Mouse (Mus musculus) CH12.LX (cell line): ENCODE measurements at regions not wholly inside any gene's neighbourhood (a gene's known extent, or its start where the extent isn't known, plus 50 kb on each side); places are given as distances from the start of the nearest gene placed in this dataset.
A peak's percentile ranks its signal among the peaks of the same experiment; 100 is the strongest.

Experiments
- DNase-seq: peaks from one replicate; pipeline ENCODE4 v3.0.0-alpha.2; 2013; ENCODE audit errors: extremely low read depth
- H3K27ac ChIP-seq: 2 replicates; pipeline ENCODE4 v1.5.1; 2012; ENCODE audit warnings: low read depth, mild to moderate bottlenecking, control low read depth, moderate library complexity; ENCODE audit not compliant: insufficient read depth
- H3K27me3 ChIP-seq: replicated peaks from 2 replicates; pipeline ENCODE3; 2012; ENCODE audit warnings: inconsistent platforms
- H3K36me3 ChIP-seq, 2 experiments: replicated peaks in 1 of 2; 2 replicates each; pipeline versions ENCODE3 to v1.6.1; 2012; ENCODE audit warnings: inconsistent platforms in 1 of 2, low read length in 1 of 2, mild to moderate bottlenecking in 1 of 2, mixed read lengths in 1 of 2, moderate library complexity in 1 of 2; ENCODE audit not compliant: control insufficient read depth in 1 of 2, insufficient read depth in 1 of 2
- H3K4me1 ChIP-seq, 2 experiments: 2 replicates each; pipeline ENCODE4 v1.6.1; 2012; ENCODE audit warnings: inconsistent platforms in 1 of 2, moderate library complexity in 1 of 2; ENCODE audit not compliant: insufficient read depth in 2 of 2, control insufficient read depth in 1 of 2
- H3K4me2 ChIP-seq: 2 replicates; pipeline ENCODE4 v1.6.1; 2012; ENCODE audit warnings: low read depth, mild to moderate bottlenecking, control low read depth; ENCODE audit not compliant: poor library complexity, insufficient read depth, severe bottlenecking
- H3K4me3 ChIP-seq, 3 experiments: fragments of 150-350 bp in 1 of 3; sonication (generic) in 1 of 3; replicated peaks in 1 of 3; 2 replicates each; pipeline versions ENCODE3 to v1.5.1; 2011 to 2012; ENCODE audit warnings: low read depth in 2 of 3, low read length in 2 of 3, mild to moderate bottlenecking in 2 of 3, moderate library complexity in 2 of 3, control low read depth in 1 of 3, improper control_type of control experiment in 1 of 3, inconsistent platforms in 1 of 3, mixed read lengths in 1 of 3; ENCODE audit not compliant: poor library complexity in 1 of 3
- H3K79me2 ChIP-seq: replicated peaks from 2 replicates; pipeline ENCODE4 v1.6.1; 2012; ENCODE audit warnings: mild to moderate bottlenecking, moderate library complexity; ENCODE audit not compliant: control insufficient read depth, poor library complexity, insufficient read depth, severe bottlenecking; ENCODE audit errors: extremely low read depth
- H3K9ac ChIP-seq: 2 replicates; pipeline ENCODE4 v1.6.1; 2012; ENCODE audit warnings: low read depth, mild to moderate bottlenecking, control low read depth, moderate library complexity; ENCODE audit not compliant: insufficient read depth
- H3K9me3 ChIP-seq: replicated peaks from 2 replicates; pipeline ENCODE3; 2012; ENCODE audit warnings: low read length, inconsistent platforms, mixed read lengths
- BHLHE40 ChIP-seq: IDR thresholded peaks from 2 replicates; pipeline ENCODE4 v1.6.1; 2011; ENCODE audit warnings: mild to moderate bottlenecking, low read depth, low read length, improper control_type of control experiment
- CHD2 ChIP-seq: IDR thresholded peaks from 2 replicates; pipeline ENCODE4 v1.6.1; 2011; ENCODE audit warnings: low read length, improper control_type of control experiment
- CTCF ChIP-seq, 2 experiments: IDR thresholded peaks in 1 of 2; conservative IDR thresholded peaks in 1 of 2; 2 replicates each; pipeline ENCODE4 v1.5.1; 2011 to 2012; ENCODE audit warnings: low read depth in 2 of 2, low read length in 2 of 2, improper control_type of control experiment in 1 of 2, inconsistent platforms in 1 of 2, mild to moderate bottlenecking in 1 of 2, moderate library complexity in 1 of 2
- ELF1 ChIP-seq: IDR thresholded peaks from 2 replicates; pipeline ENCODE4 v1.6.1; 2014; ENCODE audit warnings: low read depth, mild to moderate bottlenecking, inconsistent platforms, low read length, improper control_type of control experiment
- EP300 ChIP-seq: IDR thresholded peaks from 2 replicates; pipeline ENCODE4 v1.6.1; 2011; ENCODE audit warnings: low read length, improper control_type of control experiment
- ETS1 ChIP-seq: conservative IDR thresholded peaks from 2 replicates; pipeline ENCODE4 v1.6.1; 2012; ENCODE audit warnings: low read depth, mild to moderate bottlenecking, inconsistent platforms, low read length, improper control_type of control experiment, moderate library complexity
- IRF4 ChIP-seq: IDR thresholded peaks from 2 replicates; pipeline ENCODE4 v1.6.1; 2014; ENCODE audit warnings: low read depth, mild to moderate bottlenecking, inconsistent platforms, low read length, improper control_type of control experiment
- JUN ChIP-seq: IDR thresholded peaks from 2 replicates; pipeline ENCODE4 v1.6.1; 2011; ENCODE audit warnings: low read depth, mild to moderate bottlenecking, low read length, improper control_type of control experiment, moderate library complexity; ENCODE audit not compliant: insufficient read depth
- KAT2A ChIP-seq: IDR thresholded peaks from 2 replicates; pipeline ENCODE4 v1.6.1; 2012; ENCODE audit warnings: low read length, improper control_type of control experiment, inconsistent platforms; ENCODE audit not compliant: insufficient replicate concordance
- MAFK ChIP-seq: IDR thresholded peaks from 2 replicates; pipeline ENCODE4 v1.6.1; 2011; ENCODE audit warnings: low read length, improper control_type of control experiment; ENCODE audit not compliant: insufficient replicate concordance
- MAX ChIP-seq: IDR thresholded peaks from 2 replicates; pipeline ENCODE4 v1.6.1; 2011; ENCODE audit warnings: low read length, improper control_type of control experiment
- MAZ ChIP-seq: IDR thresholded peaks from 2 replicates; pipeline ENCODE4 v1.6.1; 2012; ENCODE audit warnings: low read depth, mild to moderate bottlenecking, inconsistent platforms, low read length, improper control_type of control experiment, moderate library complexity
- MEF2A ChIP-seq: IDR thresholded peaks from 2 replicates; pipeline ENCODE4 v1.6.1; 2014; ENCODE audit warnings: low read depth, mild to moderate bottlenecking, inconsistent platforms, low read length, improper control_type of control experiment, borderline replicate concordance
- MXI1 ChIP-seq: IDR thresholded peaks from 2 replicates; pipeline ENCODE4 v1.6.1; 2011; ENCODE audit warnings: mild to moderate bottlenecking, low read depth, low read length, improper control_type of control experiment
- MYC ChIP-seq: IDR thresholded peaks from 2 replicates; pipeline ENCODE4 v1.6.1; 2011; ENCODE audit warnings: low read depth, mild to moderate bottlenecking, improper control_type of control experiment, low read length
- NRF1 ChIP-seq: IDR thresholded peaks from 2 replicates; pipeline ENCODE4 v1.6.1; 2014; ENCODE audit warnings: low read depth, mild to moderate bottlenecking, inconsistent platforms, low read length, improper control_type of control experiment, moderate library complexity
- POLR2A ChIP-seq: IDR thresholded peaks from 2 replicates; pipeline ENCODE4 v1.6.1; 2011; ENCODE audit warnings: low read depth, mild to moderate bottlenecking, improper control_type of control experiment, low read length
- RCOR1 ChIP-seq: conservative IDR thresholded peaks from 2 replicates; pipeline ENCODE4 v1.6.1; 2012; ENCODE audit warnings: low read depth, mild to moderate bottlenecking, inconsistent platforms, low read length, improper control_type of control experiment
- SIN3A ChIP-seq: IDR thresholded peaks from 2 replicates; pipeline ENCODE4 v1.6.1; 2012; ENCODE audit warnings: low read length, improper control_type of control experiment, inconsistent platforms
- SMC3 ChIP-seq: IDR thresholded peaks from 2 replicates; pipeline ENCODE4 v1.6.1; 2011; ENCODE audit warnings: low read depth, low read length, improper control_type of control experiment
- TBP ChIP-seq: conservative IDR thresholded peaks from 2 replicates; pipeline ENCODE4 v1.6.1; 2011; ENCODE audit warnings: low read depth, low read length, improper control_type of control experiment
- TCF12 ChIP-seq: IDR thresholded peaks from 2 replicates; pipeline ENCODE4 v1.6.1; 2014; ENCODE audit warnings: low read depth, mild to moderate bottlenecking, inconsistent platforms, low read length, improper control_type of control experiment
- UBTF ChIP-seq: IDR thresholded peaks from 2 replicates; pipeline ENCODE4 v1.6.1; 2012; ENCODE audit warnings: low read depth, mild to moderate bottlenecking, inconsistent platforms, low read length, improper control_type of control experiment, moderate library complexity
- USF2 ChIP-seq: conservative IDR thresholded peaks from 2 replicates; pipeline ENCODE4 v1.6.1; 2011; ENCODE audit warnings: low read depth, low read length, improper control_type of control experiment
- ZMIZ1 ChIP-seq: IDR thresholded peaks from 2 replicates; pipeline ENCODE4 v1.6.1; 2012; ENCODE audit warnings: low read depth, mild to moderate bottlenecking, inconsistent platforms, low read length, improper control_type of control experiment
- dilution Hi-C: fragments of 300-500 bp; cut with MboI; formaldehyde crosslinking; loops from 2 replicates; pipeline ENCODE4 v1.14.3; 2020; ENCODE audit warnings: low sequenced_read_pairs; ENCODE audit not compliant: extremely low pct_unique_long_range_greater_than_20kb, extremely low pct_ligation_motif_present
- in situ Hi-C: fragments of 300-500 bp; cut with MboI; formaldehyde crosslinking; loops from 3 replicates; pipeline ENCODE4 v1.14.3; 2019; ENCODE audit warnings: low sequenced_read_pairs, low pct_ligation_motif_present, low pct_unique_long_range_greater_than_20kb, mixed read lengths

DNA sequence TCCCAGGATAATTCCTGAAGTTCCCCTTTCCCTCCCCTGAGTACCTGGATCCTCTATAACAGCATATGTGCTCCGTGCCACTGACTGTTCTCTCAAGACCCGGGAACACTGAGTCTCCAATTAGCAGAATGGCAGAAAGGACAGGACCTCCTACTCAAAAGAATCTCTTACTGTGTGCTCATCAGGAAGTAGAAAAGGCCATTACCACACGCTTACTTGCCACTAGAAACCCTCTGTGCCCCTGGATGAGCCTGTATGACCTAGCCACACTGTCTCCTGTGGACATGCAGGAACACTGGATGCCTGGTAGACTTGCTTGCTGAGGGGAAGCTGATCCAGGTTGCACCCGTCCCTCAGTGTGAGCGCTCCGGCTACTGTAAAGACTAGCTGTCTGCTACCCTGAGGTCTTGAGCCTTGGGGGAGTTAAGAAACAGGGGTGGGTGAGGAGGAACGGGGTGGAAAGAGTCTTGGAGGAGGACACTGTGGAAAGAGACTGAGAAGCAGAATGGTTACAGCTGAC, 117.6 kb upstream of the Ccnd2 start (continued):
- TF ChIP-seq TBP (0 out of 2 replicates have a peak, but pooled peaks have one; percentile 53), ETS1 (no peak), CTCF (conservative IDR thresholded peaks at IDR 0.05 in 1 of 2, IDR thresholded peaks at IDR 0.05 in 1 of 2; ENCODE audit: low read depth in 2 of 2, low read length in 2 of 2) (no peak)

DNA sequence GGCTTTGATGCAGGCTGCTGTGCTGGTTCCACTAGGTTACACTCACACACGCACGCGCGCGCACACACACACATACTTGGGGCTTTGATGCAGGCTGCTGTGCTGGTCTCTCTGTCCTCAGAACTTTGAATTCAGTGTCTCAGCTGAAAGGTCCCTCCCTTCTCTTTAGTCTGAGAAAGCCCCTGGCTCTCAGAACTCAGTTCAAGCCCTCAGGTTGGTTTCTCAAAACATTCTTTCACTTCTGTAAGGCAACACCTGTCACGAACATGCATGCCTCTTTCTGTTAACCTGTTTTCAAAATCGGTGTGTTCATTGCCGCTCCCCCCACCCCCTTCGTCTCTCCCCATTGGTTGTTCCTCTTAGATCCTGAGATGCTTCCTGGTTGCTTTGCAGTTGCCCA, 118.8 kb upstream of the Ccnd2 start:
- H3K36me3 ChIP-seq: no peaks in the 10 kb centered on the region
- H3K79me2 ChIP-seq: no peaks in the 10 kb centered on the region
- peak overlapping the region; percentile 48 for H3K27ac ChIP-seq
- H3K4me3 ChIP-seq: no peak overlapping the region
- peaks cover 16 to 57% of the 10 kb centered on the region in 2 experiments for H3K4me1 ChIP-seq
- peaks cover 12% of the 10 kb centered on the region for H3K9me3 ChIP-seq
- no peaks in the 10 kb centered on the region for H3K27me3 ChIP-seq
- no peak overlapping the region for H3K9ac ChIP-seq
- TF ChIP-seq ETS1 (peak; percentile 60), RCOR1 (0 out of 2 replicates have a peak, but pooled peaks have one; percentile 45), ZMIZ1 (no peak), JUN (no peak), EP300 (peak; percentile 76), POLR2A (no peak), MAX (peak; percentile 68; the same call in 1 of the 2 replicates), USF2 (no peak), BHLHE40 (peak; percentile 71), MAZ (peak; percentile 42; the same call in 1 of the 2 replicates), TCF12 (peak; percentile 79), TBP (no peak), SMC3 (no peak), IRF4 (peak; percentile 70), MXI1 (peak; percentile 57; the same call in 1 of the 2 replicates), KAT2A (no peak), MAFK (no peak), MEF2A (peak; percentile 45; the same call in 1 of the 2 replicates), NRF1 (peak; percentile 74), CHD2 (peak; percentile 64), ELF1 (peak; percentile 58), MYC (peak; percentile 70; the same call in 1 of the 2 replicates), UBTF (no peak), SIN3A (peak; percentile 64; the same call in 1 of the 2 replicates)
- 0 out of 2 replicates have a peak overlapping the region, but pooled peaks have one; percentile 0 for H3K4me2 ChIP-seq
- in situ Hi-C loops (no loop called here), dilution Hi-C loops (no loop called here)
- DNase-seq: no peak
